Mouse (Mus musculus) midbrain, embryonic 16.5 days (tissue): ENCODE measurements at regions not wholly inside any gene's neighbourhood (a gene's known extent, or its start where the extent isn't known, plus 50 kb on each side); places are given as distances from the start of the nearest gene placed in this dataset.
A peak's percentile ranks its signal among the peaks of the same experiment; 100 is the strongest.
"Not testable (repeated sequence)": the region's sequence is repeated elsewhere in the genome, so short reads cannot be mapped to it uniquely, and the experiment has no call there.

Source experiments
- ATAC-seq: fragments of 200-750 bp; cut with Nextera tagmentation; 2 replicates; pipeline ENCODE4 v1.8.0; 2017; ENCODE audit warnings: moderate TSS enrichment
- H3K27ac ChIP-seq: fragments of 300-500 bp; sonication (generic); 2 replicates; pipeline ENCODE4 v1.5.1; 2014; ENCODE audit warnings: mild to moderate bottlenecking, low read length, mixed read lengths
- H3K27me3 ChIP-seq: fragments of 300-500 bp; sonication (generic); 2 replicates; pipeline ENCODE4 v1.6.1; 2014; ENCODE audit warnings: low read depth, low read length, mixed read lengths; ENCODE audit not compliant: control insufficient read depth, insufficient read depth
- H3K36me3 ChIP-seq: fragments of 300-500 bp; sonication (generic); 2 replicates; pipeline ENCODE4 v1.6.1; 2014; ENCODE audit warnings: mild to moderate bottlenecking, low read length, moderate library complexity, mixed read lengths; ENCODE audit not compliant: control insufficient read depth, insufficient read depth
- H3K4me1 ChIP-seq: fragments of 300-500 bp; sonication (generic); 2 replicates; pipeline ENCODE4 v1.6.1; 2014; ENCODE audit warnings: mild to moderate bottlenecking, low read length, mixed read lengths; ENCODE audit not compliant: control insufficient read depth, insufficient read depth
- H3K4me2 ChIP-seq: fragments of 300-500 bp; sonication (generic); 2 replicates; pipeline ENCODE4 v1.6.1; 2014; ENCODE audit warnings: mild to moderate bottlenecking, low read length, mixed read lengths
- H3K4me3 ChIP-seq: fragments of 300-500 bp; sonication (generic); 2 replicates; pipeline ENCODE4 v1.5.1; 2014; ENCODE audit warnings: low read depth, mild to moderate bottlenecking, low read length, moderate library complexity, mixed read lengths
- H3K9ac ChIP-seq: fragments of 300-500 bp; sonication (generic); 2 replicates; pipeline ENCODE4 v1.6.1; 2014; ENCODE audit warnings: low read depth, low read length, mixed read lengths
- H3K9me3 ChIP-seq: fragments of 300-500 bp; sonication (generic); replicated peaks from 2 replicates; pipeline ENCODE4 v1.6.1; 2014; ENCODE audit warnings: mild to moderate bottlenecking, low read length, mixed read lengths; ENCODE audit not compliant: control insufficient read depth, poor library complexity, severe bottlenecking
- WGBS: fragments of 180-500 bp; shearing (Covaris S2); extraction: QIAGEN DNeasy Blood & Tissue Kit; methylation state at CpG from one replicate; pipeline ENCODE4 v1.1.7; 2014; 5-methylcytosine and 5-hydroxymethylcytosine counted together

DNA sequence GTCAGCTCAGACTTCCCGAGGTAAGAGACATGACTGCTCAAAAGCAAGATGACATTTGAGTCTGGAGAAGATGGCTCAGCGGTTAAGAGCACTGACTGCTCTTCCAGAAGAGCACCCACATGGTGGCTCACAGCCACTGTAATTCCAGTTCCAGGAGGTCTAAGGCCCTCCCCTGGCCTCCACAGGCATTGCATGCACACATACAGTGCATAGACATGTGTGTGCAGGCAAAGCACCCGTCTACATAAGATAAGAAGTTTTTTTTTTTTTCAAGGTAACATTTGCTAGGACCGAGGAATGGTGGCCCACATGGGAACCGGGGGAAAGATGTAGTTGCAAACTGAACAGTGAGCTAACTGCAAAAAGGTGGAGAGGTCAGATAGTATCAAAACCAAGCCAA lies 139.3 kb downstream of the Katnal1 start:
- no peaks in the 10 kb centered on the region for H3K9me3 ChIP-seq
- H3K27ac ChIP-seq: no peak overlapping the region
- 86% methylated on average over 5 of the region's 5 CpGs for WGBS

DNA sequence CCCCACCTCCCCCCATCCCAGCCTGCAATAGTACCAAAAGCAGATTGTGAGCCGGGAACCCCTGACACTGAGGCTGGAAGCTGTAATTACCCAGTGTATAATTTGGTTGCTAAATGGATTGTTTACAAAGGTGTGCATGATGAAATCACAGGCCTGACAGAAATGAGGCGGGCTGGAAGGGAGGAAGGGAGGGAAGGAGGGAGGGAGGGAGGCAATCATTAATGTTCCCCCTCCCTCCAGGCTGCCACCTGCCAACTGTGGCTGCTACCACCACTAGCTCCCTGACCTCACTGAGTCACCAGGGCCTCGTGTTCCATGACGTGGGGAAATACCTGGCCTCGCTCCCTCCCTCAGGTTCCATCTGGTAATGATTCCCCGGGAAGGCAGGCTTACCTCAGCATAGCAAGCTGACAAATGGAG lies 140.0 kb downstream of the Katnal1 start:
- H3K9ac ChIP-seq: no peak overlapping the region
- 64% methylated on average over 6 of the region's 6 CpGs for WGBS
- no peak for ATAC-seq
- no peak overlapping the region for H3K4me2 ChIP-seq
- H3K27me3 ChIP-seq: no peaks in the 10 kb centered on the region
- no peaks in the 10 kb centered on the region for H3K36me3 ChIP-seq
- H3K4me3 ChIP-seq: no peak overlapping the region
- H3K27ac ChIP-seq: no peak overlapping the region
- H3K9me3 ChIP-seq: no peaks in the 10 kb centered on the region
- H3K4me1 ChIP-seq: peaks cover 10% of the 10 kb centered on the region

More for the DNA sequence above, 139.3 kb downstream of the Katnal1 start:
- H3K36me3 ChIP-seq: no peaks in the 10 kb centered on the region
- no peaks in the 10 kb centered on the region for H3K27me3 ChIP-seq
- H3K4me2 ChIP-seq: no peak overlapping the region
- H3K4me3 ChIP-seq: no peak overlapping the region
- H3K9ac ChIP-seq: no peak overlapping the region
- no peak for ATAC-seq
- H3K4me1 ChIP-seq: peaks cover 10% of the 10 kb centered on the region

DNA sequence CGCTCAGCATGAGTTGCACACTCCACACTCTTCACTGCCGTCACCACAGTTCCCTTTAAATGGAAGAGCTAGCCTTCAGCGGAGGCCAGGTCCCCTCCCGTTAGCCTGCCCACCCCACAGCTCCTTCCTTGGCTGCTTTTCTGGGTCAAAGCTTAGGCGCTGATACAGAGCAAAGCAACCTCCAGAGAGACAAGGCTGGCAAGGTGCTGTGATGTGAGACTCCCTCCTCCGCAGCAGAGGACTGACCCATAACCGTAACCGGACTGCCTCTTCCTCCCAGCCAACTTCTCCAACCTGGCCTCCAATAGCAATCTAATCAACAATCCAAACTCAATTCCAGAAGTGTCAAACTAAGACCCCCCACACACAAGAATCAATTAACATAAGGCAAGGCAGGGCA lies 140.4 kb downstream of the Katnal1 start:
- H3K27me3 ChIP-seq: no peaks in the 10 kb centered on the region
- H3K4me1 ChIP-seq: peaks cover 10% of the 10 kb centered on the region
- H3K36me3 ChIP-seq: no peaks in the 10 kb centered on the region
- 88% methylated on average over 8 of the region's 8 CpGs for whole genome bisulfite sequencing
- H3K4me2 ChIP-seq: no peak overlapping the region
- H3K9me3 ChIP-seq: no peaks in the 10 kb centered on the region
- no peak overlapping the region for H3K4me3 ChIP-seq
- no peak overlapping the region for H3K9ac ChIP-seq
- H3K27ac ChIP-seq: no peak overlapping the region
- no peak for ATAC-seq

DNA sequence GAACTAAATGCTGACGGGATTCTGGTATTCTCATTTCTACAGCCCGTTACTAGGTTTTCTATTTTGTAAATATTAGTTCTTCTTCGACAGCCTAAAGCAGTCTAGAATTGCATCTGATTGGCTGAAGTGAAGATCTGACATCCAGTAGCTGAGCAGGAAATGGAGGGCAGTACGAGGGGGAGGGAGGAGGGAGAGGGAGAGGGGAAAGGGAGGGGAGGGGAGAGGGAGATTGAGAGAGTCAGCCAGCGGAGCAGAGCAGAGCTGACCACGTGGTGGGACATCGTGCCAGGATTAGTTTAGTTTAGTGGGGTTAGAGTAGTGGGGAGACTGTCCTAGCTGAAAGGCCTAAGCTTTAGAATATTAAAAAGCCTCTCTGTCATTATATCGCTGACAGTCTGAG lies 141.8 kb downstream of the Katnal1 start:
- no peak overlapping the region for H3K27ac ChIP-seq
- no peak overlapping the region for H3K4me2 ChIP-seq
- no peaks in the 10 kb centered on the region for H3K9me3 ChIP-seq
- H3K27me3 ChIP-seq: no peaks in the 10 kb centered on the region
- H3K4me1 ChIP-seq: peaks cover 6% of the 10 kb centered on the region
- peak; percentile 73 for ATAC-seq
- no peak overlapping the region for H3K9ac ChIP-seq
- no peak overlapping the region for H3K4me3 ChIP-seq
- H3K36me3 ChIP-seq: no peaks in the 10 kb centered on the region
- 22% methylated on average over 8 of the region's 8 CpGs for WGBS

DNA sequence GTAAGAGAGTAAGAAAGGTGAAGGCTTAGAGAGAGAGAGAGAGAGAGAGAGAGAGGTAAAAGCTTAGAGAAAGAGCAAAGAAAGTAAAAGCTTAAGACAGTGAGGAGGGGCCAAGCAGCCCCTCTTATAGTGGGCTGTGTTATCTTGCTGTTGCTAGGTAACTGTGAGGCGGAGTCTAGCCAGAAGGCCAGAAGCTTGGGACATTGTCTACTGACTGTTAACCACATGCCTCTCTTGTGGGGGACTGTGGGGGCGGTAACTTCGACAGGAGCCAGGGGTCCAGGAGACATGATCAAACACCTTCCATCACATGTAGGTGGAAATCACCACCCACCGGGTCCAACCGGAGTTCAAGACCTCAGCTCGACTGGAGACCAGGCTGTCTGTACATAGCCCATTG lies 148.0 kb downstream of the Katnal1 start:
- H3K4me3 ChIP-seq, H3K9me3 ChIP-seq, H3K4me1 ChIP-seq, ATAC-seq, H3K4me2 ChIP-seq, H3K36me3 ChIP-seq, H3K9ac ChIP-seq, H3K27me3 ChIP-seq, H3K27ac ChIP-seq: not testable (repeated sequence)
- 65% methylated on average over 6 of the region's 6 CpGs for WGBS

DNA sequence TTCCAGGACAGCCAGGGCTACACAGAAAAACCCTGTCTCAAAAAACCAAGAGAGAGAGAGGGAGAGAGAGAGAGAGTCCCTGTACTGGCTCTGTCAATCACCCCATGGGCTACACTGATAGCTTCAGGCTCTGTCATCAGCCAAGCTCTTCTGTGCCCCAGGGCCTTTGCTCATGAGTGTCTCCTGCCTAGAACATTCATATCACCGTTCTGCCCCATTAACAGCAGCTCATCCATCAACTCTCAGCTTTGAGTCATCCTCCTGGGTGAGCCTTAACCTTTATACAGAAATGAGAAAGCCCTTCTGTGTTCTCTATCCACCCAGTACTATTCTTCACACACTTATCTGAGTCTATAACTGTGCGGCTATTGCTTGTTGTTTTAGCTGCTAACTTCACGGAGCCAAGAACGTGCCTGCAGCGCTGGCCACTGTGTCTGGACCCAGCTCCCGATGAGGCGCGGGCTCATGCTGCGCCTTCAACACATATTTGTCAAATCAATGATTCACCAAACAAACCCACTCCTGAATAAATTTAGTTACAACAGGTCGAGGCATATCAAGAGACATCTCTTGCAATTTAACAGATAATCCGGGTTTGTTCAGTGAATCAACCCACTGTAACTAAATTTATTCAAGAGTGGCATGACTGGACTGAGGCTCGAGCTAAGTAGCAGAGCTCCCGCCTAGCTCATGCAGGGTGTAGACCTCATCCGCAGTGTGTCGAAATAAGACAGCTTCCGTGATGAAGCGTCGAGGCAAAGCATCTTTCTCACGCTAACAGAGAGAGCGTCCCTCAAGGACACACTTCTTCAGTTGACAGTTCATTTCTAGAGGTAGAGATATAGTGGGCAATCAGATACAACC lies 152.1 kb downstream of the Katnal1 start:
- H3K4me3 ChIP-seq: no peak overlapping the region
- H3K4me2 ChIP-seq: no peak overlapping the region
- H3K36me3 ChIP-seq: no peaks in the 10 kb centered on the region
- no peak for ATAC-seq
- no peak overlapping the region for H3K27ac ChIP-seq
- H3K9ac ChIP-seq: no peak overlapping the region
- no peaks in the 10 kb centered on the region for H3K4me1 ChIP-seq
- 87% methylated on average over 20 of the region's 20 CpGs for WGBS
- no peaks in the 10 kb centered on the region for H3K9me3 ChIP-seq
- no peaks in the 10 kb centered on the region for H3K27me3 ChIP-seq

DNA sequence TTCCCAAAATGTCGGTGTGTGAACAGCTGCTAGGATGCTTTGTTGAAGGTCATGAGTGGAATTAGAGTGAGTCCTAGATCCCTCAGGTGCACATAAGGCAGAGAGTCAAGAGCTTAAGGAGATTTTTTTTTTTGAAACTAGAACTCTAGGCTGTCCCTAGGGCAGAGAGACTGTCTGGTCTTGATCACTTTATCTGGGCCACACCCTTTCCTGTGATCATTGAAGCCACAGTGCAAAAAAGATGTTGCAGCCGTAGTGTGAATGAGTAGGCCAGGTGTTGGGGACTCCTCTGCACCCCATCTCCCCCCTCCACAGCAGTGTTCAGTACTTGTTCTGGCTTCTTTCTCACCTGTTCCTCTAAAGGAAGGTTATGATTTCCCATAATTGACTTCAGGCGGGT lies 153.9 kb downstream of the Katnal1 start:
- 90% methylated on average over 3 of the region's 3 CpGs for WGBS
- Histone ChIP-seq H3K36me3 (no peaks in the 10 kb centered on the region), H3K4me1 (no peaks in the 10 kb centered on the region), H3K27me3 (no peaks in the 10 kb centered on the region), H3K9me3 (no peaks in the 10 kb centered on the region), H3K27ac (no peak overlapping the region), H3K4me3 (no peak overlapping the region), H3K9ac (no peak overlapping the region), H3K4me2 (no peak overlapping the region)
- ATAC-seq: no peak

GRCm38 (mm10) chr5:148774446-148774845 lies 154.7 kb downstream of the Katnal1 start:
- ATAC-seq: no peak
- 68% methylated on average over 3 of the region's 3 CpGs for WGBS

GRCm38 (mm10) chr5:148769452-148769851 lies 159.7 kb downstream of the Katnal1 start:
- no peak overlapping the region for H3K4me2 ChIP-seq
- H3K36me3 ChIP-seq: no peaks in the 10 kb centered on the region
- 90% methylated on average over 4 of the region's 4 CpGs for WGBS
- no peak overlapping the region for H3K4me3 ChIP-seq
- no peak overlapping the region for H3K27ac ChIP-seq
- H3K4me1 ChIP-seq: no peaks in the 10 kb centered on the region
- H3K27me3 ChIP-seq: no peaks in the 10 kb centered on the region
- ATAC-seq: no peak
- H3K9ac ChIP-seq: no peak overlapping the region
- no peaks in the 10 kb centered on the region for H3K9me3 ChIP-seq

More at GRCm38 (mm10) chr5:148774446-148774845, 154.7 kb downstream of the Katnal1 start:
- Histone ChIP-seq H3K36me3 (no peaks in the 10 kb centered on the region), H3K27ac (no peak overlapping the region), H3K4me3 (no peak overlapping the region), H3K27me3 (no peaks in the 10 kb centered on the region), H3K4me1 (no peaks in the 10 kb centered on the region), H3K9ac (no peak overlapping the region), H3K9me3 (no peaks in the 10 kb centered on the region), H3K4me2 (no peak overlapping the region)
